Mouse (Mus musculus) midbrain, embryonic 13.5 days (tissue): ENCODE measurements around the gene Gm2a. TPM values are rescaled to one million over a fixed set of nuclear protein-coding genes. Genes with fewer than 3 reads are reported as not detected.

Experiments
- ATAC-seq: fragments of 200-750 bp; cut with Nextera tagmentation; 2 replicates; pipeline ENCODE4 v1.8.0; 2017; ENCODE audit warnings: mild to moderate bottlenecking, moderate TSS enrichment, moderate library complexity
- H3K27ac ChIP-seq: fragments of 300-500 bp; sonication (generic); 2 replicates; pipeline ENCODE4 v1.5.1; 2015; ENCODE audit warnings: inconsistent platforms, mild to moderate bottlenecking, moderate library complexity
- H3K27me3 ChIP-seq: fragments of 300-500 bp; sonication (generic); 2 replicates; pipeline ENCODE4 v1.6.1; 2015; ENCODE audit warnings: mild to moderate bottlenecking, inconsistent platforms
- H3K36me3 ChIP-seq: fragments of 300-500 bp; sonication (generic); 2 replicates; pipeline ENCODE4 v1.6.1; 2015; ENCODE audit warnings: mild to moderate bottlenecking, inconsistent platforms
- H3K4me1 ChIP-seq: fragments of 300-500 bp; sonication (generic); replicated peaks from 2 replicates; pipeline ENCODE4 v1.6.1; 2015; ENCODE audit warnings: inconsistent platforms
- H3K4me2 ChIP-seq: fragments of 300-500 bp; sonication (generic); replicated peaks from 2 replicates; pipeline ENCODE4 v1.6.1; 2015; ENCODE audit warnings: moderate library complexity, mild to moderate bottlenecking, inconsistent platforms
- H3K4me3 ChIP-seq: fragments of 300-500 bp; sonication (generic); replicated peaks from 2 replicates; pipeline ENCODE4 v1.5.1; 2015; ENCODE audit warnings: mild to moderate bottlenecking, inconsistent platforms
- H3K9ac ChIP-seq: fragments of 300-500 bp; sonication (generic); replicated peaks from 2 replicates; pipeline ENCODE4 v1.6.1; 2015; ENCODE audit warnings: mild to moderate bottlenecking, inconsistent platforms
- H3K9me3 ChIP-seq: fragments of 300-500 bp; sonication (generic); 2 replicates; pipeline ENCODE4 v1.6.1; 2016; ENCODE audit warnings: mild to moderate bottlenecking, inconsistent platforms
- WGBS: fragments of 180-500 bp; shearing (Covaris S2); methylation state at CpG from one replicate; pipeline ENCODE4 v1.1.7; 2015; 5-methylcytosine and 5-hydroxymethylcytosine counted together
- polyA plus RNA-seq: library from polyadenylated mRNA; unstranded; fragments of >200 nt; fragmentation: Nextera tagmentation; extraction: Ambion mirVana; gene quantifications from 2 replicates; pipeline ENCODE4 v1.2.1, GENCODE M21; 2015

Gene Gm2a
- polyA plus RNA-seq, 1 experiment from 2014 or later: 14.5 TPM

GRCm38 (mm10) chr11:55114291-55114690 lies 16.4 kb downstream of the Gm2a start:
- Histone ChIP-seq H3K4me1 (no peaks in the 10 kb centered on the region), H3K4me2 (no peak overlapping the region), H3K9me3 (no peaks in the 10 kb centered on the region), H3K4me3 (no peak overlapping the region), H3K9ac (no peak overlapping the region), H3K27ac (no peak overlapping the region), H3K27me3 (no peaks in the 10 kb centered on the region), H3K36me3 (peaks cover 9% of the 10 kb centered on the region; the same call in 1 of the 2 replicates)
- no peak for ATAC-seq
- WGBS: 73% methylated on average over 2 of the region's 2 CpGs

GRCm38 (mm10) chr11:55116004-55116403 lies 18.1 kb downstream of the Gm2a start:
- peaks cover 3% of the 10 kb centered on the region; the same call in 1 of the 2 replicates for H3K9me3 ChIP-seq
- no peak overlapping the region for H3K4me3 ChIP-seq
- H3K9ac ChIP-seq: no peak overlapping the region
- 95% methylated on average over 3 of the region's 3 CpGs for WGBS
- no peaks in the 10 kb centered on the region for H3K4me1 ChIP-seq
- H3K4me2 ChIP-seq: no peak overlapping the region
- no peaks in the 10 kb centered on the region for H3K27me3 ChIP-seq
- no peaks in the 10 kb centered on the region for H3K36me3 ChIP-seq
- no peak for ATAC-seq
- H3K27ac ChIP-seq: no peak overlapping the region

GRCm38 (mm10) chr11:55117031-55117430 lies 19.1 kb downstream of the Gm2a start:
- Histone ChIP-seq H3K9me3 (peaks cover 3% of the 10 kb centered on the region; the same call in 1 of the 2 replicates), H3K4me3 (no peak overlapping the region), H3K4me2 (no peak overlapping the region), H3K27ac (no peak overlapping the region), H3K27me3 (no peaks in the 10 kb centered on the region), H3K4me1 (no peaks in the 10 kb centered on the region), H3K9ac (no peak overlapping the region), H3K36me3 (no peaks in the 10 kb centered on the region)
- ATAC-seq: no peak
- 93% methylated on average over 2 of the region's 2 CpGs for whole genome bisulfite sequencing

- Histone ChIP-seq H3K9ac (no peak overlapping the region), H3K4me2 (no peak overlapping the region), H3K27me3 (no peaks in the 10 kb centered on the region), H3K4me1 (no peaks in the 10 kb centered on the region), H3K4me3 (no peak overlapping the region), H3K27ac (no peak overlapping the region), H3K36me3 (no peaks in the 10 kb centered on the region), H3K9me3 (peaks cover 3% of the 10 kb centered on the region; the same call in 1 of the 2 replicates)
- ATAC-seq: no peak
These were observed 22.4 kb downstream of the Gm2a start for GRCm38 (mm10) chr11:55120279-55120678.

GRCm38 (mm10) chr11:55120821-55121271 lies 22.9 kb downstream of the Gm2a start:
- Histone ChIP-seq H3K4me2 (no peak overlapping the region), H3K4me3 (no peak overlapping the region), H3K36me3 (no peaks in the 10 kb centered on the region), H3K27me3 (no peaks in the 10 kb centered on the region), H3K9ac (no peak overlapping the region), H3K4me1 (no peaks in the 10 kb centered on the region), H3K9me3 (peaks cover 3% of the 10 kb centered on the region; the same call in 1 of the 2 replicates), H3K27ac (no peak overlapping the region)
- WGBS: 81% methylated on average over 8 of the region's 8 CpGs
- ATAC-seq: no peak

- Histone ChIP-seq H3K9me3 (peaks cover 3% of the 10 kb centered on the region; the same call in 1 of the 2 replicates), H3K27ac (no peak overlapping the region), H3K4me1 (no peaks in the 10 kb centered on the region), H3K36me3 (no peaks in the 10 kb centered on the region), H3K9ac (no peak overlapping the region), H3K27me3 (no peaks in the 10 kb centered on the region), H3K4me2 (no peak overlapping the region), H3K4me3 (no peak overlapping the region)
- ATAC-seq: no peak
- 91% methylated on average over 1 of the region's 1 CpGs for WGBS
These were observed 23.5 kb downstream of the Gm2a start for GRCm38 (mm10) chr11:55121430-55121829.

GRCm38 (mm10) chr11:55126663-55127062 lies 28.7 kb downstream of the Gm2a start:
- ATAC-seq: no peak
- Histone ChIP-seq H3K27me3 (no peaks in the 10 kb centered on the region), H3K4me3 (no peak overlapping the region), H3K36me3 (no peaks in the 10 kb centered on the region), H3K4me1 (no peaks in the 10 kb centered on the region), H3K9ac (no peak overlapping the region), H3K4me2 (no peak overlapping the region), H3K27ac (no peak overlapping the region), H3K9me3 (no peaks in the 10 kb centered on the region)
- WGBS: 83% methylated on average over 3 of the region's 3 CpGs

- Histone ChIP-seq H3K9me3 (no peaks in the 10 kb centered on the region), H3K27me3 (no peaks in the 10 kb centered on the region), H3K4me1 (no peaks in the 10 kb centered on the region), H3K27ac (no peak overlapping the region), H3K36me3 (no peaks in the 10 kb centered on the region), H3K4me2 (no peak overlapping the region), H3K9ac (no peak overlapping the region), H3K4me3 (no peak overlapping the region)
- ATAC-seq: no peak
- WGBS: 60% methylated on average over 6 of the region's 6 CpGs
These were observed 30.0 kb downstream of the Gm2a start for GRCm38 (mm10) chr11:55127937-55128336.

GRCm38 (mm10) chr11:55128411-55128810 lies 30.5 kb downstream of the Gm2a start:
- no peaks in the 10 kb centered on the region for H3K27me3 ChIP-seq
- no peak overlapping the region for H3K4me2 ChIP-seq
- 72% methylated on average over 3 of the region's 3 CpGs for WGBS
- H3K27ac ChIP-seq: no peak overlapping the region
- no peak for ATAC-seq
- no peak overlapping the region for H3K4me3 ChIP-seq
- no peaks in the 10 kb centered on the region for H3K4me1 ChIP-seq
- H3K36me3 ChIP-seq: no peaks in the 10 kb centered on the region
- no peak overlapping the region for H3K9ac ChIP-seq
- no peaks in the 10 kb centered on the region for H3K9me3 ChIP-seq

- Histone ChIP-seq H3K9ac (no peak overlapping the region), H3K9me3 (no peaks in the 10 kb centered on the region), H3K27ac (no peak overlapping the region), H3K4me2 (no peak overlapping the region), H3K4me3 (no peak overlapping the region), H3K27me3 (no peaks in the 10 kb centered on the region), H3K4me1 (no peaks in the 10 kb centered on the region), H3K36me3 (no peaks in the 10 kb centered on the region)
- WGBS: 89% methylated on average over 11 of the region's 11 CpGs
- no peak for ATAC-seq
These were observed 33.3 kb downstream of the Gm2a start for GRCm38 (mm10) chr11:55131077-55131742.

- Histone ChIP-seq H3K27me3 (no peaks in the 10 kb centered on the region), H3K9ac (no peak overlapping the region), H3K4me3 (no peak overlapping the region), H3K4me2 (no peak overlapping the region), H3K36me3 (no peaks in the 10 kb centered on the region), H3K9me3 (no peaks in the 10 kb centered on the region), H3K27ac (no peak overlapping the region), H3K4me1 (no peaks in the 10 kb centered on the region)
- 84% methylated on average over 1 of the region's 1 CpGs for WGBS
- ATAC-seq: no peak
These were observed 34.0 kb downstream of the Gm2a start for GRCm38 (mm10) chr11:55131946-55132345.

GRCm38 (mm10) chr11:55133204-55133603 lies 35.3 kb downstream of the Gm2a start:
- Histone ChIP-seq H3K36me3 (no peaks in the 10 kb centered on the region), H3K9ac (no peak overlapping the region), H3K9me3 (no peaks in the 10 kb centered on the region), H3K4me2 (no peak overlapping the region), H3K27ac (no peak overlapping the region), H3K27me3 (no peaks in the 10 kb centered on the region), H3K4me3 (no peak overlapping the region), H3K4me1 (no peaks in the 10 kb centered on the region)
- ATAC-seq: no peak
- WGBS: 94% methylated on average over 1 of the region's 1 CpGs

- 97% methylated on average over 1 of the region's 1 CpGs for WGBS
- ATAC-seq: no peak
- no peak overlapping the region for H3K4me3 ChIP-seq
- H3K4me1 ChIP-seq: no peaks in the 10 kb centered on the region
- no peak overlapping the region for H3K9ac ChIP-seq
- H3K36me3 ChIP-seq: no peaks in the 10 kb centered on the region
- no peaks in the 10 kb centered on the region for H3K9me3 ChIP-seq
- no peaks in the 10 kb centered on the region for H3K27me3 ChIP-seq
- H3K27ac ChIP-seq: no peak overlapping the region
- no peak overlapping the region for H3K4me2 ChIP-seq
These were observed 36.5 kb downstream of the Gm2a start for GRCm38 (mm10) chr11:55134407-55134806.
